Mouse (Mus musculus): ENCODE data around the gene Cebpz. TPM values are rescaled to one million over a fixed set of nuclear protein-coding genes. Genes with fewer than 3 reads are reported as not detected.

The Cebpz gene
- polyA plus RNA-seq, 1 experiment from 2014 or later: 65.3 TPM

- ATAC-seq: peak; percentile 46
- Histone ChIP-seq H3K4me3 (replicated peaks) (peak overlapping the region; percentile 81), H3K9me3 (no peaks in the 10 kb centered on the region), H3K36me3 (peaks cover 8% of the 10 kb centered on the region), H3K27ac (0 out of 2 replicates have a peak overlapping the region, but pooled peaks have one; percentile 44), H3K27me3 (replicated peaks) (no peaks in the 10 kb centered on the region), H3K4me1 (replicated peaks) (peaks cover 14% of the 10 kb centered on the region; the same call in 1 of the 2 replicates), H3K9ac (peak overlapping the region; percentile 73), H3K4me2 (replicated peaks) (peak overlapping the region; percentile 80)
- WGBS: 7% methylated on average over 26 of the region's 26 CpGs
Measured at GRCm38 (mm10) chr17:78937229-78937853, 475 bp upstream of the Cebpz start.

- H3K4me2 ChIP-seq (replicated peaks): peak overlapping the region; percentile 80
- peaks cover 18% of the 10 kb centered on the region for H3K36me3 ChIP-seq
- ATAC-seq: no peak
- H3K27me3 ChIP-seq (replicated peaks): no peaks in the 10 kb centered on the region
- peak overlapping the region; percentile 81 for H3K4me3 ChIP-seq (replicated peaks)
- peak overlapping the region; percentile 73 for H3K9ac ChIP-seq
- peaks cover 14% of the 10 kb centered on the region; the same call in 1 of the 2 replicates for H3K4me1 ChIP-seq (replicated peaks)
- 81% methylated on average over 2 of the region's 2 CpGs for WGBS
- H3K27ac ChIP-seq: no peak overlapping the region
- no peaks in the 10 kb centered on the region for H3K9me3 ChIP-seq
Measured at GRCm38 (mm10) chr17:78935857-78936256, 1.0 kb downstream of the Cebpz start.

DNA sequence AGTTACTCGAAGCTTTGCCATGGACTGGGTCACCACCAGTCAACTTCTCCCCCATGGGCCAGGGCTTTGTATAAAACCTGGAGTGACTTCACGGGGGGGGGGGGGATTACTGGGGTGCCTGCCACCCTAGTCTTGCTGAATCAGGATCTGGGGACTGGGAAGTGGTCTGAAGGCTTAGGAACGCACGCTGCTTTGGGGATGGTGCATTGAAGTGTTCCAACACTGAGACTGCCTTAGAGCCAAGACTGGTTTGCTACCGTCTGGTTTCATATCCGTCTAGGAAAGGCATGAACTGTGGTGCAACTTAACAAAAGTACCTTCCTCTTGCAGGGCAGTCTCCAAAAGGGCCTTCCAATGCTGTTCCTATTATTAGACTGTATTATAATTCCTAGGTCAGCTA is 19.2 kb downstream of the Cebpz start:
- 43% methylated on average over 6 of the region's 6 CpGs for WGBS
- H3K9ac ChIP-seq: 0 out of 2 replicates have a peak overlapping the region, but pooled peaks have one; percentile 86

DNA sequence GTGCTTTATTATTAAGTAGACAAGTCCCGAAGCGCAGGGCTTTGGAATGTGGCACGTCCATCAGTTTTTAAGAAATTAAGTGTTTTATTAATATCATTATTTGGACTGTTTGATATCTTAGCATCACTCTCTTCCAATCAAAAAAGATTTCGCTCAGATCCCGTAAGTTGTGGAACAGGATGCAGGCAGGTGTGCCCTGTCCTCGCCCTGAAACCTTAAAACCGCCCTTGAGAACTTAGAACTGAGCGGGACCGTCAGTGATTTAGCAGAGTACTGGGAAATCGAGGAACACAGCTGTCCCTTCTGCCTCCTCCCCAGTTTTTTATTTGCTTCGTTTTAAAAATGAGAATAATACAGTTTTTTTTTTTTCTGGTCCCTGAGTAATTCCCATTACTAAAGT is 20.0 kb downstream of the Cebpz start:
- peak overlapping the region; percentile 81 for H3K4me2 ChIP-seq (replicated peaks)
- peaks cover 9% of the 10 kb centered on the region for H3K4me1 ChIP-seq (replicated peaks)
- ATAC-seq: peak; percentile 59
- H3K9me3 ChIP-seq: no peaks in the 10 kb centered on the region
- peak overlapping the region; percentile 68 for H3K4me3 ChIP-seq (replicated peaks)
- peak overlapping the region; percentile 86 for H3K9ac ChIP-seq
- H3K27ac ChIP-seq: peak overlapping the region; percentile 93
- no peaks in the 10 kb centered on the region for H3K27me3 ChIP-seq (replicated peaks)
- WGBS: 2% methylated on average over 11 of the region's 11 CpGs
- peaks cover 14% of the 10 kb centered on the region for H3K36me3 ChIP-seq

More for the DNA sequence above, 19.2 kb downstream of the Cebpz start:
- H3K4me2 ChIP-seq (replicated peaks): peak overlapping the region; percentile 81
- H3K4me1 ChIP-seq (replicated peaks): peaks cover 9% of the 10 kb centered on the region
- H3K36me3 ChIP-seq: peaks cover 17% of the 10 kb centered on the region
- no peak overlapping the region for H3K27ac ChIP-seq
- ATAC-seq: no peak
- no peaks in the 10 kb centered on the region for H3K27me3 ChIP-seq (replicated peaks)
- no peak overlapping the region for H3K4me3 ChIP-seq (replicated peaks)
- H3K9me3 ChIP-seq: no peaks in the 10 kb centered on the region

DNA sequence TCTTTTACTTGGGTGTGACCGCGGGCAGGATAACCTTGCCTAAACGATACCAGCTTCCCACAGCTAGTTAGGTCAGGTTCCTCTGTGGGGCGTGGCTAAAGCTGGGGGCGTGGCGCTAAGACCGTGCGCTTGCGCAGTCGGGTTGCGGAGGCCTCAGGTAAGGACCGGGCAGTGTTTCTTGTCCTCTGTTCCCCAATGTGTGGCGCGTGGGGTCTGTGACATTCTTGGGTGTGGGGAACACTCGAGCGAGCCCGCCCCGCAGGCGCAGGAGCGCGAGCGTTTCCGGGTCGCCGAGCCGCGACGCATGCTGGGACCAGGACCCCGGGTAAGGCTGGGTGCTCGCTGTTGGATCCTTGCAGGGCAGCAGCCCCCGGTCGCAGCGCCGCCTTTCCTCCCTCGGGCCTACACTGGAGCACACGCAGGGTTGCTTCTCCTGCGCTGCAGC is 20.5 kb downstream of the Cebpz start, which contains the start of gene Cebpzos:
Gene Cebpzos (plus strand): TSS at position 132 of the 445 bp plus-strand sequence.
- peak; percentile 96 for ATAC-seq
- H3K27me3 ChIP-seq (replicated peaks): no peaks in the 10 kb centered on the region
- H3K36me3 ChIP-seq: peaks cover 9% of the 10 kb centered on the region
- H3K4me3 ChIP-seq (replicated peaks): peak within 1 kb of the TSS; percentile 68
- peaks cover 9% of the 10 kb centered on the region for H3K4me1 ChIP-seq (replicated peaks)
- H3K9me3 ChIP-seq: no peaks in the 10 kb centered on the region
- H3K9ac ChIP-seq: peak within 1 kb of the TSS; percentile 86
- H3K27ac ChIP-seq: peak within 1 kb of the TSS; percentile 93
- H3K4me2 ChIP-seq (replicated peaks): peak within 1 kb of the TSS; percentile 81
- WGBS: under 1% methylated on average over 37 of the region's 37 CpGs

DNA sequence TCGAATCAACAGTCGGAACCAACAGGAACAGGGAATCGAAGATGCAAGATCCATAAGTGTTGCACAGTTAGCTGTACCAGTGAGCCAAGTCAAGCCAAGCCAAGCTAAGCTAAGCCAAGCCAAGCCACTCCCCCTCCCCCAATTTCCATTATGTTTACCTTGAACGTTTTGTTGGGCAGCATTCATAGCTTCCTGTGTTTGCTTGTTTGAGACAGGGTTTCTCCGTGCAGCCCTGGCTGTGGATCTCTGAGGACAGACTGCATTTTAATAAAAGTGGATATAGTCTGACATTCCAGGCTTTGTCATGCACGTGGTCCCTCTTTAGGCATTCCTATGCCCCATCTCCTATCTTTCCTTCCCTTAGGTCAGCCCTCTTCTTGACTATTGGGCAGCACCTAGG is 21.1 kb downstream of the Cebpz start:
- H3K27ac ChIP-seq: peak overlapping the region; percentile 93
- H3K36me3 ChIP-seq: peaks cover 9% of the 10 kb centered on the region
- no peaks in the 10 kb centered on the region for H3K27me3 ChIP-seq (replicated peaks)
- peak overlapping the region; percentile 86; the same call in 1 of the 2 replicates for H3K9ac ChIP-seq
- no peaks in the 10 kb centered on the region for H3K9me3 ChIP-seq
- peak overlapping the region; percentile 68 for H3K4me3 ChIP-seq (replicated peaks)
- peaks cover 9% of the 10 kb centered on the region for H3K4me1 ChIP-seq (replicated peaks)
- peak; percentile 22 for ATAC-seq
- WGBS: 50% methylated on average over 6 of the region's 6 CpGs
- H3K4me2 ChIP-seq (replicated peaks): peak overlapping the region; percentile 81

GRCm38 (mm10) chr17:78913921-78914320 is 22.9 kb downstream of the Cebpz start:
- WGBS: 70% methylated on average over 3 of the region's 3 CpGs
- no peaks in the 10 kb centered on the region for H3K27me3 ChIP-seq (replicated peaks)
- 0 out of 2 replicates have a peak, but pooled peaks cover 5% of the 10 kb centered on the region for H3K36me3 ChIP-seq
- ATAC-seq: no peak
- no peak overlapping the region for H3K4me3 ChIP-seq (replicated peaks)
- peaks cover 9% of the 10 kb centered on the region for H3K4me1 ChIP-seq (replicated peaks)
- H3K27ac ChIP-seq: no peak overlapping the region
- H3K9ac ChIP-seq: no peak overlapping the region
- H3K4me2 ChIP-seq (replicated peaks): no peak overlapping the region
- H3K9me3 ChIP-seq: no peaks in the 10 kb centered on the region

GRCm38 (mm10) chr17:78912861-78913281 is 24.0 kb downstream of the Cebpz start:
- no peak for ATAC-seq
- WGBS: 29% methylated on average over 6 of the region's 6 CpGs
- peaks cover 9% of the 10 kb centered on the region for H3K4me1 ChIP-seq (replicated peaks)
- no peak overlapping the region for H3K9ac ChIP-seq
- H3K36me3 ChIP-seq: no peaks in the 10 kb centered on the region
- no peaks in the 10 kb centered on the region for H3K27me3 ChIP-seq (replicated peaks)
- H3K4me2 ChIP-seq (replicated peaks): peak overlapping the region; percentile 47
- H3K4me3 ChIP-seq (replicated peaks): peak overlapping the region; percentile 26
- H3K27ac ChIP-seq: no peak overlapping the region
- no peaks in the 10 kb centered on the region for H3K9me3 ChIP-seq

DNA sequence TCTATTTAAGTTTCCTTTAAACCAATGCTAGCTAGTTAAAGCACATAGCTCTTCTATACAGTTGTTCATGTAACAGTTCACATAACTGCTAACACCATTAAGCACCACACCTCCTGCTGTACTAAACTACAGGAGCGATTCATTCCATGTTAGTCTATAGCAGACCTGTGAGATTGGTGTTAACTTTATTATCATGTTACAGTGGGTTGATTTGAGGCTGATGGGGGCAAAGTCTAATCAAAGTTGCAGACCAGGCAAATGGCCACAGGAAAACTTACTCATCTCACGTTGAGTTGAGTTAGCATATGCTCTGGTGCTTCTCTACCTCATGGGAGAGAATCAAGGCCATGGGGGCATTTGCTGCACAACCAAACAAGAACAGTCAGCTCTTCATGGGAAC is 27.5 kb downstream of the Cebpz start:
- H3K27me3 ChIP-seq (replicated peaks): no peaks in the 10 kb centered on the region

GRCm38 (mm10) chr17:78906892-78907291 is 30.0 kb downstream of the Cebpz start, which contains the start of gene Sult6b1:
Sult6b1 (minus strand) TSS chr17:78906992.
- Histone ChIP-seq H3K4me2 (replicated peaks) (no peak within 1 kb of the TSS), H3K9ac (no peak within 1 kb of the TSS), H3K27ac (no peak within 1 kb of the TSS), H3K4me1 (replicated peaks) (no peaks in the 10 kb centered on the region), H3K4me3 (replicated peaks) (no peak within 1 kb of the TSS), H3K9me3 (no peaks in the 10 kb centered on the region), H3K27me3 (replicated peaks) (no peaks in the 10 kb centered on the region), H3K36me3 (no peaks in the 10 kb centered on the region)
- ATAC-seq: no peak
- 86% methylated on average over 5 of the region's 5 CpGs for WGBS

More for the DNA sequence above, 27.5 kb downstream of the Cebpz start:
- WGBS: 65% methylated on average over 2 of the region's 2 CpGs
- Histone ChIP-seq H3K4me1 (replicated peaks) (no peaks in the 10 kb centered on the region), H3K9ac (no peak overlapping the region), H3K27ac (no peak overlapping the region), H3K4me3 (replicated peaks) (no peak overlapping the region), H3K9me3 (no peaks in the 10 kb centered on the region), H3K36me3 (no peaks in the 10 kb centered on the region), H3K4me2 (replicated peaks) (no peak overlapping the region)
- no peak for ATAC-seq

GRCm38 (mm10) chr17:78903158-78903557 is 33.7 kb downstream of the Cebpz start:
- 68% methylated on average over 2 of the region's 2 CpGs for WGBS
- Histone ChIP-seq H3K4me3 (replicated peaks) (no peak overlapping the region), H3K27ac (no peak overlapping the region), H3K27me3 (replicated peaks) (no peaks in the 10 kb centered on the region), H3K9me3 (no peaks in the 10 kb centered on the region), H3K4me1 (replicated peaks) (no peaks in the 10 kb centered on the region), H3K9ac (no peak overlapping the region), H3K4me2 (replicated peaks) (no peak overlapping the region), H3K36me3 (no peaks in the 10 kb centered on the region)
- no peak for ATAC-seq

DNA sequence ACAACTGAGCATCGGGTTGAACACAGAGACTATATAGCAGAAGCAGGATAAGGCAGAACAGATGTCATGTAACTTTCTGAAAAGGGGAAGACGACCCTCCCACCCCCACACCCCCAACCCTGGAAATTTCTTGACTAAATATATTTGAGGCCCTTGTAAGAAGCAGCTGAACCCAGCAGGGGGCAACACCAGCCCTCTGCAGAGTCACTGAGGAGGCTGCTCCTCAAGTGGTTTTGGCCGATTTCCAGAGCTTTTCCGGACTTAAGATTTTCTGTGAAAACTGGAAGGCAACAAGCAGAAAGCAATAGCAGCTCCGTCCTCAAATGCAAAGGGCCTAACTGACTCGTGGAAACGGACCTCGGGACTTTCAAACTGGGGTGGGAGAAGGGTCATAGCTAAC is 41.5 kb downstream of the Cebpz start:
- H3K9me3 ChIP-seq: no peaks in the 10 kb centered on the region
- H3K36me3 ChIP-seq: no peaks in the 10 kb centered on the region
- no peak overlapping the region for H3K4me3 ChIP-seq (replicated peaks)
- peak overlapping the region; percentile 47 for H3K4me2 ChIP-seq (replicated peaks)
- H3K27ac ChIP-seq: no peak overlapping the region
- peak; percentile 66 for ATAC-seq
- 21% methylated on average over 8 of the region's 8 CpGs for WGBS
- no peaks in the 10 kb centered on the region for H3K27me3 ChIP-seq (replicated peaks)
- no peak overlapping the region for H3K9ac ChIP-seq
- no peaks in the 10 kb centered on the region for H3K4me1 ChIP-seq (replicated peaks)

DNA sequence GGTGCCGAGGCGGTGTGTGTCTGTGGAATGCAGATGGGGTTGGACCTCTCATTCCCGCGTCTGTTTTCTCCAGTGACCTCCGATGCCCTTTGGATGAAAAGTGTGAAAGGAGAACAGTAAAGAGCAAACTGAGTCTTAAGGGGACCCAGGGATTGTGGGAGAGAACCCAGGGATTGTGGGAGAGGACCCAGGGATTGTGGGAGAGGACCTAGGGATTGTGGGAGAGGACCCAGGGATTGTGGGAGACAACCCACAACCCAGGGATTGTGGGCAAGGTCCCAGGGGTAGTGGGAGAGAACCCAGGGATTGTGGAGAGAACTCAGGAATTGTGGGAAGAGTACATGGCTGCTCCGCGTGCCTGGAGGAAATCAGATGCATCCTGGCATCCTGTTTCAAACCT is 41.9 kb downstream of the Cebpz start:
- no peak overlapping the region for H3K4me3 ChIP-seq (replicated peaks)
- H3K9ac ChIP-seq: no peak overlapping the region
- no peaks in the 10 kb centered on the region for H3K9me3 ChIP-seq
- 75% methylated on average over 7 of the region's 7 CpGs for WGBS
- H3K4me2 ChIP-seq (replicated peaks): no peak overlapping the region
- ATAC-seq: peak; percentile 28; the same call in 1 of the 2 replicates
- no peak overlapping the region for H3K27ac ChIP-seq
- H3K4me1 ChIP-seq (replicated peaks): no peaks in the 10 kb centered on the region
- no peaks in the 10 kb centered on the region for H3K27me3 ChIP-seq (replicated peaks)
- H3K36me3 ChIP-seq: no peaks in the 10 kb centered on the region
